Mouse (Mus musculus): ENCODE results near the gene Tgfb2.

Gene Tgfb2

GRCm38 (mm10) chr1:186657559-186658219 is 48.1 kb downstream of the Tgfb2 start:
- in situ Hi-C loops (cut with MboI, MseI), result no loop called here

GRCm38 (mm10) chr1:186656732-186657329 is 49.0 kb downstream of the Tgfb2 start:
- in situ Hi-C loops (cut with MboI, MseI), result no loop called here

GRCm38 (mm10) chr1:186656201-186656600 is 49.6 kb downstream of the Tgfb2 start:
- in situ Hi-C loops (cut with MboI, MseI), result no loop called here

- in situ Hi-C loops (cut with MboI, MseI), result no loop called here
These were observed 50.7 kb downstream of the Tgfb2 start for GRCm38 (mm10) chr1:186655096-186655495.

GRCm38 (mm10) chr1:186652208-186652607 is 53.6 kb downstream of the Tgfb2 start:
- in situ Hi-C loops (cut with MboI, MseI), result no loop called here

GRCm38 (mm10) chr1:186650011-186650410 is 55.8 kb downstream of the Tgfb2 start:
- in situ Hi-C loops (cut with MboI, MseI), result no loop called here

- in situ Hi-C loops (cut with MboI, MseI), result no loop called here
These were observed 68.2 kb downstream of the Tgfb2 start for GRCm38 (mm10) chr1:186637304-186638213.

- in situ Hi-C loops (cut with MboI, MseI), result no loop called here
These were observed 70.7 kb downstream of the Tgfb2 start for GRCm38 (mm10) chr1:186635045-186635444.

GRCm38 (mm10) chr1:186631457-186631856 is 74.3 kb downstream of the Tgfb2 start:
- in situ Hi-C loops (cut with MboI, MseI), result no loop called here

- in situ Hi-C loops (cut with MboI, MseI), result no loop called here
These were observed 74.8 kb downstream of the Tgfb2 start for GRCm38 (mm10) chr1:186630971-186631370.

- in situ Hi-C loops (cut with MboI, MseI), result no loop called here
These were observed 78.3 kb downstream of the Tgfb2 start for GRCm38 (mm10) chr1:186627451-186627995.

GRCm38 (mm10) chr1:186624474-186624873 is 81.3 kb downstream of the Tgfb2 start:
- in situ Hi-C loops (cut with MboI, MseI), result no loop called here

- in situ Hi-C loops (cut with MboI, MseI), result no loop called here
These were observed 84.0 kb downstream of the Tgfb2 start for GRCm38 (mm10) chr1:186621812-186622211.

- in situ Hi-C loops (cut with MboI, MseI), result no loop called here
These were observed 87.5 kb downstream of the Tgfb2 start for GRCm38 (mm10) chr1:186618285-186618684.

GRCm38 (mm10) chr1:186611371-186611770 is 94.4 kb downstream of the Tgfb2 start:
- in situ Hi-C loops (cut with MboI, MseI), result no loop called here

- in situ Hi-C loops (cut with MboI, MseI), result no loop called here
These were observed 95.3 kb downstream of the Tgfb2 start for GRCm38 (mm10) chr1:186610481-186610880.

GRCm38 (mm10) chr1:186609793-186610233 is 96.0 kb downstream of the Tgfb2 start:
- in situ Hi-C loops (cut with MboI, MseI), result no loop called here

- in situ Hi-C loops (cut with MboI, MseI), result no loop called here
These were observed 97.7 kb downstream of the Tgfb2 start for GRCm38 (mm10) chr1:186608116-186608515.

GRCm38 (mm10) chr1:186605635-186606034 is 100.2 kb downstream of the Tgfb2 start:
- in situ Hi-C loops (cut with MboI, MseI), result no loop called here

- in situ Hi-C loops (cut with MboI, MseI), result no loop called here
These were observed 101.7 kb downstream of the Tgfb2 start for GRCm38 (mm10) chr1:186604124-186604523.

GRCm38 (mm10) chr1:186588226-186588625 is 117.6 kb downstream of the Tgfb2 start:
- in situ Hi-C loops (cut with MboI, MseI), result no loop called here
